28 mouse cellular contexts compared by ENCODE assay signal in genomic region chr4:123858090-123858489, GRCm38 (mm10). TPM values are rescaled to one million over a fixed set of nuclear protein-coding genes. Genes with fewer than 3 reads are reported as not detected.
A peak's percentile ranks its signal among the peaks of the same experiment; 100 is the strongest.
DNase-seq lines count a peak whose midpoint lies in the region; ATAC-seq and TF ChIP-seq lines count a peak whose summit lies in the region.
"Had no signal": no experiment of that assay in that cellular context is flagged by ENCODE, and none has a peak within 500 bp of the region (broad histone marks: within the 10 kb centered on the region; RNA-seq: fewer than 3 reads in every experiment).

No protein-coding gene starts in this region.

- peak; percentile 58; the same call in 1 of the 2 replicates for TF ChIP-seq POLR2A in testis, adult 2 months (IDR thresholded peaks at IDR 0.05; ENCODE audit: control insufficient read depth, low read depth, low read length)

- peak; percentile 11 for DNase-seq in forebrain, embryonic 11.5 days (ENCODE audit: low spot score)
- DNase-seq in forebrain, postnatal 0 days = no peak
- peak; percentile 75 for DNase-seq in heart, adult 11 months
- DNase-seq in heart, postnatal 36 days = no peak
- DNase-seq in testis, postnatal 10 days (ENCODE audit: low spot score) = no peak
- DNase-seq in testis, postnatal 14 days (ENCODE audit: low spot score) = peak; percentile 2
- no peak for DNase-seq in gastrocnemius, postnatal 36 days
- DNase-seq: adrenal gland, adult 2 months; adrenal gland, adult 8-10 months; adrenal gland, postnatal 10 days; adrenal gland, postnatal 14 days; adrenal gland, postnatal 25 days; adrenal gland, postnatal 36 days; B cell, adult 2 months; cerebellum, adult 11 months; cerebellum, adult 11-12 months had no signal

- H3K27me3 ChIP-seq in forebrain, embryonic 11.5 days (ENCODE audit: control insufficient read depth, insufficient read depth, low read length) = no peaks in the 10 kb centered on the region
- H3K27me3 ChIP-seq in forebrain, postnatal 0 days (ENCODE audit: insufficient read depth, low read length) = no peaks in the 10 kb centered on the region
- H3K27me3 ChIP-seq in testis, adult 2 months (ENCODE audit: control insufficient read depth, insufficient read depth, low read length) = no peaks in the 10 kb centered on the region
- H3K27me3 ChIP-seq: Patski had no signal

- H3K4me2 ChIP-seq in forebrain, embryonic 11.5 days (ENCODE audit: low read depth, low read length, severe bottlenecking) = no peak overlapping the region
- no peak overlapping the region for H3K4me2 ChIP-seq in forebrain, postnatal 0 days (ENCODE audit: low read depth)

- intact Hi-C loops in heart, postnatal 36 days (cut with DNase I) = no loop called here
- intact Hi-C loops in gastrocnemius, postnatal 36 days (cut with DNase I) = no loop called here

- no peaks in the 10 kb centered on the region for H3K4me1 ChIP-seq in forebrain, embryonic 11.5 days (replicated peaks; ENCODE audit: control insufficient read depth, insufficient read depth, low read length)
- no peaks in the 10 kb centered on the region for H3K4me1 ChIP-seq in forebrain, postnatal 0 days (ENCODE audit: insufficient read depth)
- no peaks in the 10 kb centered on the region; the same call in 1 of the 2 replicates for H3K4me1 ChIP-seq in testis, adult 2 months (ENCODE audit: control insufficient read depth, insufficient read depth, low read length)

- no peak overlapping the region for H3K9ac ChIP-seq in forebrain, embryonic 11.5 days (ENCODE audit: low read length)
- H3K9ac ChIP-seq in forebrain, postnatal 0 days = no peak overlapping the region

- no peaks in the 10 kb centered on the region for H3K9me3 ChIP-seq in forebrain, embryonic 11.5 days (ENCODE audit: control insufficient read depth, low read length)
- H3K9me3 ChIP-seq in forebrain, postnatal 0 days (ENCODE audit: low read length) = no peaks in the 10 kb centered on the region
- H3K9me3 ChIP-seq: G1E had no signal

- 92% methylated on average over 7 of the region's 7 CpGs for WGBS in forebrain, embryonic 11.5 days
- WGBS in forebrain, postnatal 0 days = 88% methylated on average over 7 of the region's 7 CpGs

- no peaks in the 10 kb centered on the region for H3K36me3 ChIP-seq in forebrain, embryonic 11.5 days (ENCODE audit: control insufficient read depth, insufficient read depth, low read length)
- no peaks in the 10 kb centered on the region for H3K36me3 ChIP-seq in forebrain, postnatal 0 days (ENCODE audit: insufficient read depth)
- no peaks in the 10 kb centered on the region for H3K36me3 ChIP-seq in testis, adult 2 months (ENCODE audit: control insufficient read depth, insufficient read depth, low read length)
- H3K36me3 ChIP-seq: G1E had no signal

- no peak for TF ChIP-seq CTCF in forebrain, postnatal 0 days (IDR thresholded peaks at IDR 0.05; ENCODE audit: low read depth)
- TF ChIP-seq CTCF in testis, adult 2 months (IDR thresholded peaks at IDR 0.05; ENCODE audit: control insufficient read depth, insufficient read depth, insufficient replicate concordance, low read depth, low read length) = no peak

- no peak overlapping the region for H3K27ac ChIP-seq in forebrain, embryonic 11.5 days (ENCODE audit: low read depth, low read length)
- H3K27ac ChIP-seq in forebrain, postnatal 0 days (ENCODE audit: low read depth, low read length) = no peak overlapping the region
- H3K27ac ChIP-seq in testis, adult 2 months (ENCODE audit: control insufficient read depth, insufficient read depth, low read depth, low read length) = peak overlapping the region; percentile 37

- no peak overlapping the region for H3K4me3 ChIP-seq in forebrain, embryonic 11.5 days (ENCODE audit: low read depth, low read length)
- no peak overlapping the region for H3K4me3 ChIP-seq in forebrain, postnatal 0 days (ENCODE audit: low read depth, low read length)
- H3K4me3 ChIP-seq in testis, adult 2 months (ENCODE audit: control insufficient read depth, low read depth, low read length) = peak overlapping the region; percentile 84

- ATAC-seq in forebrain, embryonic 11.5 days (replicated peaks; ENCODE audit: low FRiP score) = no peak
- ATAC-seq in forebrain, postnatal 0 days = no peak
- ATAC-seq: activated CD4-positive, CD25-positive, alpha-beta regulatory T cell, adult 4 months; CD4-positive, CD25-positive, alpha-beta regulatory T cell, adult 4 months; Patski had no signal

RNA-seq across cellular contexts. Expression of gene 4933427I04Rik, which starts 1.4 kb away (rescaled TPM):
- not detected in 2 replicates for polyA plus RNA-seq in forebrain, embryonic 11.5 days (2014; fragmentation: Nextera tagmentation; extraction: Ambion mirVana)
- total RNA-seq in forebrain, postnatal 0 days (2014; rRNA removed) = not detected in 2 replicates
- 0.09 and 0.11 TPM in 2 replicates for polyA plus RNA-seq in forebrain, postnatal 0 days (2015; fragmentation: Nextera tagmentation; extraction: Ambion mirVana)
- not detected for total RNA-seq in heart, postnatal 36 days (2021)
- 54.4 and 63.4 TPM in 2 replicates for polyA plus RNA-seq in testis, adult 2 months (2012; rRNA removed)
- not detected for total RNA-seq in gastrocnemius, postnatal 36 days (2021)
- total RNA-seq: adrenal gland, adult 18-20 months; adrenal gland, adult 2 months; adrenal gland, postnatal 10 days; adrenal gland, postnatal 14 days; adrenal gland, postnatal 25 days; adrenal gland, postnatal 36 days; adrenal gland, postnatal 4 days; CH12.LX; ES-E14; MEL had no signal
- polyA plus RNA-seq: activated CD4-positive, CD25-positive, alpha-beta regulatory T cell, adult 4 months; adrenal gland, adult 2 months; brain, embryonic 14.5 days; C2C12; CD4-positive, CD25-positive, alpha-beta regulatory T cell, adult 4 months; G1E had no signal

RNA-seq across cellular contexts. Expression of gene Mycbp, which starts 46.5 kb away (rescaled TPM):
- polyA plus RNA-seq in forebrain, embryonic 11.5 days (2014; fragmentation: Nextera tagmentation; extraction: Ambion mirVana) = 58.6 and 59.9 TPM in 2 replicates
- 7.1 and 7.9 TPM in 2 replicates for total RNA-seq in forebrain, postnatal 0 days (2014; rRNA removed)
- 40.8 and 46.0 TPM in 2 replicates for polyA plus RNA-seq in forebrain, postnatal 0 days (2015; fragmentation: Nextera tagmentation; extraction: Ambion mirVana)
- total RNA-seq in heart, postnatal 36 days (2021) = 10 to 100 TPM; 23.0 to 25.6 TPM
- 49.1 and 53.2 TPM in 2 replicates for polyA plus RNA-seq in testis, adult 2 months (2012; rRNA removed)
- 10 to 100 TPM; 17.1 to 18.5 TPM for total RNA-seq in gastrocnemius, postnatal 36 days (2021)

RNA-seq across cellular contexts. Expression of gene Rragc, which starts 59.2 kb away (rescaled TPM):
- polyA plus RNA-seq in forebrain, embryonic 11.5 days (2014; fragmentation: Nextera tagmentation; extraction: Ambion mirVana) = 42.6 and 47.5 TPM in 2 replicates
- total RNA-seq in forebrain, postnatal 0 days (2014; rRNA removed) = 41.8 and 51.9 TPM in 2 replicates
- polyA plus RNA-seq in forebrain, postnatal 0 days (2015; fragmentation: Nextera tagmentation; extraction: Ambion mirVana) = 32.8 and 42.6 TPM in 2 replicates
- 10 to 100 TPM; 39.8 to 40.0 TPM for total RNA-seq in heart, postnatal 36 days (2021)
- 24.9 and 27.7 TPM in 2 replicates for polyA plus RNA-seq in testis, adult 2 months (2012; rRNA removed)
- 10 to 100 TPM; 17.6 to 18.7 TPM for total RNA-seq in gastrocnemius, postnatal 36 days (2021)

RNA-seq across cellular contexts. Expression of gene 4930535I16Rik, which starts 59.7 kb away (rescaled TPM):
- not detected in 2 replicates for polyA plus RNA-seq in forebrain, embryonic 11.5 days (2014; fragmentation: Nextera tagmentation; extraction: Ambion mirVana)
- total RNA-seq in forebrain, postnatal 0 days (2014; rRNA removed) = not detected in 2 replicates
- not detected in 2 replicates for polyA plus RNA-seq in forebrain, postnatal 0 days (2015; fragmentation: Nextera tagmentation; extraction: Ambion mirVana)
- not detected for total RNA-seq in heart, postnatal 36 days (2021)
- 0.70 and 0.88 TPM in 2 replicates for polyA plus RNA-seq in testis, adult 2 months (2012; rRNA removed)
- not detected for total RNA-seq in gastrocnemius, postnatal 36 days (2021)
- total RNA-seq: adrenal gland, adult 18-20 months; adrenal gland, adult 2 months; adrenal gland, adult 8-10 months; adrenal gland, postnatal 10 days; adrenal gland, postnatal 14 days; adrenal gland, postnatal 25 days; adrenal gland, postnatal 36 days; adrenal gland, postnatal 4 days; G1E had no signal
- polyA plus RNA-seq: activated CD4-positive, CD25-positive, alpha-beta regulatory T cell, adult 4 months; brain, embryonic 14.5 days; CD4-positive, CD25-positive, alpha-beta regulatory T cell, adult 4 months; G1E had no signal

Comparison
In these comparisons a context has a peak if more than half of its experiments do, and no peak if none do; other contexts are left out.
1. DNase-seq: peak in forebrain, embryonic 11.5 days (single experiment), heart, adult 11 months (single experiment) and testis, postnatal 14 days (single experiment); none in forebrain, postnatal 0 days (single experiment), heart, postnatal 36 days (0 of 2), testis, postnatal 10 days (single experiment) and gastrocnemius, postnatal 36 days (0 of 2).